Mouse (Mus musculus) left cerebral cortex, adult 2 months (tissue): Measurements from ENCODE around the gene Arpp19. TPM values are rescaled to one million over a fixed set of nuclear protein-coding genes. Genes with fewer than 3 reads are reported as not detected.

Experiments used
- DNase-seq, 2 experiments: peaks; one replicate each; pipeline ENCODE4 v3.0.0; 2021 to 2022; ENCODE audit warnings: low spot score in 2 of 2, mixed read lengths in 1 of 2; ENCODE audit errors: extremely low spot score in 1 of 2
- H3K27ac ChIP-seq: fragments of 200-600 bp; 2 replicates; pipeline ENCODE4 v1.8.1; 2022
- H3K4me3 ChIP-seq: fragments of 200-600 bp; 2 replicates; pipeline ENCODE4 v1.8.1; 2022
- CTCF ChIP-seq: fragments of 200-600 bp; IDR thresholded peaks from 2 replicates; pipeline ENCODE4 v1.8.1; 2022; ENCODE audit warnings: antibody characterized with exemption, mild to moderate bottlenecking, moderate library complexity
- intact Hi-C: fragments of 180-260 bp; cut with DNase I; formaldehyde crosslinking; loops from one replicate; pipeline ENCODE4 v1.15.1; 2025
- total RNA-seq, 2 experiments: library from RNA; stranded (reverse); gene quantifications; 2 replicates each; pipeline ENCODE4 v1.2.3; 2021

Arpp19 gene
- total RNA-seq, 2 experiments from 2014 or later, result 449 to 473 TPM

GRCm38 (mm10) chr9:75041840-75042525, 4.6 kb downstream of the Arpp19 start:
- DNase-seq, result peak in 1 of 2 experiments; percentile 3
- Histone ChIP-seq H3K27ac (no peak overlapping the region), H3K4me3 (no peak overlapping the region)
- peak; percentile 15 for TF ChIP-seq CTCF
- intact Hi-C loops, result no loop called here

- DNase-seq, result peak in 1 of 2 experiments; percentile 3
- no peak for TF ChIP-seq CTCF
- intact Hi-C loops, result no loop called here
- Histone ChIP-seq H3K4me3 (no peak overlapping the region), H3K27ac (no peak overlapping the region)
Observed at GRCm38 (mm10) chr9:75043191-75043590, 5.8 kb downstream of the Arpp19 start.

- Histone ChIP-seq H3K4me3 (no peak overlapping the region), H3K27ac (no peak overlapping the region)
- intact Hi-C loops, result no loop called here
- no peak for DNase-seq
- TF ChIP-seq CTCF, result no peak
Observed at GRCm38 (mm10) chr9:75047079-75047478, 9.7 kb downstream of the Arpp19 start.

GRCm38 (mm10) chr9:75049100-75049499, 11.7 kb downstream of the Arpp19 start:
- peak in 1 of 2 experiments; percentile 5 for DNase-seq
- H3K4me3 ChIP-seq, result no peak overlapping the region
- H3K27ac ChIP-seq, result no peak overlapping the region; the same call in 1 of the 2 replicates
- intact Hi-C loops, result no loop called here
- no peak for TF ChIP-seq CTCF

- peak overlapping the region; percentile 81 for H3K27ac ChIP-seq
- intact Hi-C loops, result loop anchor here (2.0 kb wide), 1 partner anchor 211 kb away; no protein-coding TSS in a partner anchor
- peak overlapping the region; percentile 0; the same call in 1 of the 2 replicates for H3K4me3 ChIP-seq
- TF ChIP-seq CTCF, result peak; percentile 97
- peak; percentile 66 to 75 for DNase-seq
Observed at GRCm38 (mm10) chr9:75050003-75050402, 12.6 kb downstream of the Arpp19 start.

GRCm38 (mm10) chr9:75051841-75052240, 14.4 kb downstream of the Arpp19 start:
- no peak for TF ChIP-seq CTCF
- intact Hi-C loops, result loop anchor here (2.0 kb wide), 2 partner anchors 19 to 209 kb away; partner anchors contain the start of gene Myo5a
- Histone ChIP-seq H3K4me3 (peak overlapping the region; percentile 54), H3K27ac (peak overlapping the region; percentile 77)
- DNase-seq, result no peak

GRCm38 (mm10) chr9:75055046-75055445, 17.6 kb downstream of the Arpp19 start:
- peak overlapping the region; percentile 77 for H3K27ac ChIP-seq
- intact Hi-C loops, result loop anchor here (5.0 kb wide), 1 partner anchor 137 kb away; no protein-coding TSS in a partner anchor
- DNase-seq, result peak in 1 of 2 experiments; percentile 4

GRCm38 (mm10) chr9:75064678-75065331, 27.4 kb downstream of the Arpp19 start:
- H3K4me3 ChIP-seq, result no peak overlapping the region
- intact Hi-C loops, result no loop called here
- DNase-seq, result no peak
- no peak overlapping the region for H3K27ac ChIP-seq
- no peak for TF ChIP-seq CTCF

More at GRCm38 (mm10) chr9:75055046-75055445, 17.6 kb downstream of the Arpp19 start:
- H3K4me3 ChIP-seq, result peak overlapping the region; percentile 54
- TF ChIP-seq CTCF, result no peak

- no peak for TF ChIP-seq CTCF
- Histone ChIP-seq H3K4me3 (peak within 1 kb of the TSS; percentile 91), H3K27ac (peak within 1 kb of the TSS; percentile 99)
- DNase-seq, result no peak
- intact Hi-C loops, result loop anchor here (2.0 to 5.0 kb wide), 3 partner anchors 18 to 127 kb away; no protein-coding TSS in a partner anchor
Observed at GRCm38 (mm10) chr9:75070457-75071028, 33.1 kb downstream of the Arpp19 start, which contains the start of gene Myo5a. Myo5a (plus strand) TSS chr9:75071015.

GRCm38 (mm10) chr9:75071029-75071705, 33.8 kb downstream of the Arpp19 start:
- intact Hi-C loops, result loop anchor here (2.0 to 5.0 kb wide), 3 partner anchors 18 to 126 kb away; no protein-coding TSS in a partner anchor
- peak overlapping the region; percentile 99 for H3K27ac ChIP-seq
- H3K4me3 ChIP-seq, result peak overlapping the region; percentile 91
- peak; percentile 16; the same call in 1 of the 2 replicates for TF ChIP-seq CTCF
- DNase-seq, result peak; percentile 77 to 82

GRCm38 (mm10) chr9:75071706-75072192, 34.3 kb downstream of the Arpp19 start:
- intact Hi-C loops, result loop anchor here (2.0 to 5.0 kb wide), 3 partner anchors 19 to 126 kb away; no protein-coding TSS in a partner anchor

More at GRCm38 (mm10) chr9:75071706-75072192, 34.3 kb downstream of the Arpp19 start:
- Histone ChIP-seq H3K4me3 (peak overlapping the region; percentile 91), H3K27ac (peak overlapping the region; percentile 96)
- no peak for TF ChIP-seq CTCF
- DNase-seq, result peak; percentile 27 to 42
